Mouse (Mus musculus): ENCODE measurements around the gene Zdhhc21.

Zdhhc21 gene

DNA sequence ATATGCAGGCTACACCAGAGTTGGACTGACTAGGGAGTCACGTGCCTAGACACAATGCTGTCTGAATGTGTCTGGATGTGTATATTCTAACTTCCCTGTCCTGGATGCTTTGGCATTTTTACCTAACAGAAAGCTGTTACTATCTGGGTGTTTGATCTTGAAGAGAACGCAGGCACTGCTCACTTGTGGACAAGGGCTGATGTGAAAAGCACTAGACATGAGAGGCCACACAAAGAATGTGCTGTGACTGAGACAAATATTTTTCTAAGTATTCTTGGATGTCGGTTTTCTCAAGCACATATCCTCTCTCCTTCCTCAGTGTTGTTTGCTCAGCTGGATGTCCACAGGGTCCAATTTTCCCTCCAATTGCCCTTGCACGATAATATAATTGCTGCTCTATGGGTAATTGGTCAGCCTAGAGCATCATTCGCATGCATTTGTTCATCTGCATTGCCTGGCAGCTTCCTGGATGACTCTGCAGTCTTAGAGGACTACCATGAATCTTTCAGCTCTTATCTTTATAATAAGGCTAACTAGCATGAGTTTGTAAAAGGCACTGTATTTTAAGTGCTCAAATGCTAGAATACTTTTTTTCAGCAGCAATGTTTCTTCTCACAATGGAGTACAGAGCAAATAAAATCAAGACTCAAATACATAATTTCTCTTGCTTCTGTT, 66.7 kb downstream of the Zdhhc21 start:
- no peak for DNase-seq (ENCODE audit: extremely low read depth, insufficient read length, low spot score)

DNA sequence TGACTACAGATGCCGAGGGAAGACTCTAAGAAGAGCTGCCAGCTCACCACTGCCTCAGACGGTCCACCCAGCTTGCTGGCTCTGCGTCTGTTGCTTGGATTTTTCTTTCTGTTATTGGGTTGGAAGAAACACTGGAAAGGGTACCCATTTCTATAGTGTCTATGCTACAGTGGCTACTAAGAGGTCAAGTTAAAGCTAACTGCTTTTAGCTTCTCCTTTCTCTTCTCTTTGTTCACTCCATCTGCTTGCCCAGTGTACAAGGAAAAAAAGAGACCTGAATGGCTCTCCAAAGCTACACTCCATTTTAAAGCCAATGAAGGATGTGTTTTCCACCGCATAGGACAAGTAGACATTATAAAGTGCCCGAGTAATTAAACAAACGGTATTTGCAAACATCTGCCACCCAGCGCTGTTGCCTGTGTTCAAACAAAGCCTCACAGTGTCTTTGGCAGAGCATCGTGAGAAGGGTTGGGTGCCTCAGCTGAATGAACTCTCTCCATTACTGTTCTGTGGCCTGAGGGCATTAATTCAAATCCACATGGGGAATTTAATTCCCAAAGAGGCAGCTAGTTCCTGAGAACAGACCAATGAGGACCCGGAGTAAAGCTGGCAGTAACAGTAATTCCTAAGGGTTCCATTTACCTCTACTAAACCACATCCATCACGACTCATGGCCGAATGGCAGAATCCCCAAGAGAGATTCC, 94.1 kb downstream of the Zdhhc21 start:
- DNase-seq (ENCODE audit: extremely low read depth, insufficient read length, low spot score), result peak; percentile 59

DNA sequence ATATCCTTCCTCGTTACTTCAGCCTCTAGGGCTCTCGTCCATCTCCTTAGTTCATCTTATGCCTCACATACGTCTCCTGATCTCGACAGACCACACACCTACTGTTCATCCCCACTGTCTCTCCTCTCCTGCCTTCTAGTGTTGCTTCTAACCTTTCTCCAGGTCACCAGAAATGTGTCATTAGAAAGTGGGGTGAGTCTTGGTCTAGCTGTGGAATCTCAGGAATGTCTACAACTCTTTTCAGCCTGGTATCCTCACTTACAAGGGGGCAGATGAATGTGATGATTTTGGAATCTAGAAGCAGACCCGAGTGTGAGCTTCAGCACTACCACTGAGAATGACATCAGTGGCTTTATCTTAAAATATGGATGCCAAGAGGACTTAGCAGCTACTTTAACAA, 96.2 kb downstream of the Zdhhc21 start:
- DNase-seq (ENCODE audit: extremely low read depth, insufficient read length, low spot score), result no peak

DNA sequence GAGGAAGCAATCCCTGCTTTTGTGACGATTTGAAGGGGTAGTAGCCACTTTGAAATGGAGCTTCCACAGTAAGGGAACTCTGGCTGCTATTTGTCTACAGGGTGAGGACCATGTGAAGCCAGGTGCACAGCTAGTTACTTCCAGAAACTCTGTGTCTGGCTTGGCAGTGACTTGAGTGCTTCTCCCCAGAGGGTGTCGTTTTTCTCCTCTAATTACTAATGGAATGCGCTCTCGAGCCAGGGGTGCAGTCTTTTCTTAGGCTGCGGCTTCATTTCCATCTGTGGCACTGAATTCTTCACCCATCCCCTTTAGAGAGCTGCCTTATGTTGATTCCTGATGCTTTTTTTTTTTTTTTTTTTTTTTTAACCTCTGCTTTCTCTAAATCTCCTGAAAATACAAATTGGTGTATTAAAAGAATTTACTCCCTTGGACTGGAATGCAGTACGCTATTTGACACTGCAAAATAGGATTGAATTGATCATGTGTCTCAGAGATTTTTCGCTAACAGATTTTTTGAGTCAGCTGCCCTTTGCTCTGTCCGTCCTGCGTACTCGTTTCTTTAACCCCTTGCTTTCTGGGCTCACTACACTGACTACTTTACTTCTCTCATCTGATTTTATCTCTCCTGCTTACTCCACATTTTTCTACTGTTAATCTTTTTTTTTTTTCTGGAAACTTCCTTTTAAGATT, 97.2 kb downstream of the Zdhhc21 start:
- DNase-seq (ENCODE audit: extremely low read depth, insufficient read length, low spot score), result peak; percentile 53

DNA sequence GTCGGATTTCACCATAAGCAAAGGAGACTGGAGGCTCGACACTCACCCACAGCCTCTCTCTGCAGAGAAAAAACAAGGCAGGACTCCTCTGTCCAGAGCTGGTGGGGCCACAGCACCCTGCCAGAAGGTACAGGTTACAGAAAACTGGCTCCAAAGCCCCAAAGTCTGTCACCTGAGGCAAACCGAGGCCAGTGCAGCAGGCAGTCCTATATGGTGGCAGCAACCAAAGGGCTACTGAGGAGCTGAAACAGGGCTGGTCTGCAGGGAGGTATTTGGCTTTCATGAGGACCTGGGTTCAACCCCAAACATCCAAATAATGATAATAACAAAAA, 103.5 kb downstream of the Zdhhc21 start:
- DNase-seq (ENCODE audit: extremely low read depth, insufficient read length, low spot score), result no peak

DNA sequence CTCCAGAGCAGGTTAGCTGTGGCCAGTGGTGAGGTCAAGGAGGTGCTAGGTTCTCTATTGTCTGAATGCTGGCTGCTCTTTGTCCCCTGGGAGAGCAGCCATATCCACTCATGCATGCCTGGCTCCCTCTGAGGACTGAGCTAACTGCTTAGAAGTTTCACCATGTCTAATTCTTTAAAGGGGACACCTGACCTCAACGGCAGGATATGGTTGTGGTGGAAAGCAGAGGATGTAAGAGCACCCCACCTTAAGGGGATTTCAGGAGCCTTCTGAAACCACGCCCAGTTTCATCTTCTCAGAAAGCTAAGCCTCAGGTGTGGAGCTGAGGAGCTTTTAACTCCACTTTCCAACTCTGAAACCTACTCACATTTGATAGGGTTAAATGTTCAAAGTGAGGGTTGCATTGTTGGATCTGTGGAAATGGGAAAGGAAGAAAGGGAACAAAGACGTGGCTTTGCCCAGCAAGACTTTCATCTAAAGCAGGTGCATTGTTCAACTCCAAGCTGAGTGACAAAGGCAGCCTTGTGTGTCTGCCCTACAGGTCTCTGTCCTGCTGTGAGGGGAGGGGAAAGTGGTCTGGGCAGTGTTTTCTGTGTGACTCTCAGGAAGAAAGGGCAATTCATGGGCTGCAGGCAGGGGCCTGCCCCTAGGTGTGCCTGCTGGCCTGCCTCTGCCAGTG, 104.0 kb downstream of the Zdhhc21 start:
- no peak for DNase-seq (ENCODE audit: extremely low read depth, insufficient read length, low spot score)

Measured in 3134 (cell line).